Mouse (Mus musculus) layer of hippocampus, postnatal 14 days (tissue): Measurements from ENCODE around the gene Vps52. TPM values are rescaled to one million over a fixed set of nuclear protein-coding genes. Genes with fewer than 3 reads are reported as not detected.

Source experiments
- DNase-seq, 2 experiments: peaks; one replicate each; pipeline ENCODE4 v3.0.0; 2021 to 2022; ENCODE audit warnings: low spot score in 2 of 2, mixed read lengths in 1 of 2
- long read RNA-seq, 2 experiments: library from polyadenylated mRNA; stranded (forward); transcript quantifications; one replicate each; pipeline ENCODE4 v2.0.0; 2021
- total RNA-seq, 2 experiments: library from RNA; stranded (reverse); gene quantifications; 2 replicates each; pipeline ENCODE4 v1.2.3; 2021

The Vps52 gene
- total RNA-seq, result 10 to 100 TPM; 78.5 to 84.4 TPM
- long read RNA-seq, experiment 1, transcript Vps52-201 (20 exons, 3,383 nt), result major isoform, 88 of 137 reads
- long read RNA-seq, experiment 1, partial matches to known transcripts, result 23 of 137 reads
- long read RNA-seq, experiment 1, other reads (novel, unspliced or antisense), result 26 of 137 reads
- long read RNA-seq, experiment 2, transcript Vps52-201 (20 exons, 3,383 nt), result major isoform, 94 of 133 reads
- long read RNA-seq, experiment 2, partial matches to known transcripts, result 18 of 133 reads
- long read RNA-seq, experiment 2, other reads (novel, unspliced or antisense), result 21 of 133 reads

GRCm38 (mm10) chr17:33955555-33956214 is at the start of gene Vps52, which contains the start of gene Rps18:
Vps52 (plus strand) TSS chr17:33955812.
Rps18 (minus strand) TSS chr17:33956001.
- peak; percentile 95 to 99 for DNase-seq

- peak; percentile 55 to 61 for DNase-seq
These were observed 47.1 kb upstream of the Vps52 start for GRCm38 (mm10) chr17:33908331-33909076.

- peak; percentile 97 to 99 for DNase-seq
These were observed 46.3 kb upstream of the Vps52 start, which contains the start of gene Daxx for GRCm38 (mm10) chr17:33909077-33909868. Daxx (plus strand) TSS chr17:33909414.

GRCm38 (mm10) chr17:33909869-33910250 is 45.8 kb upstream of the Vps52 start:
- no peak for DNase-seq

- no peak for DNase-seq
These were observed 45.1 kb upstream of the Vps52 start for GRCm38 (mm10) chr17:33910346-33911051.

GRCm38 (mm10) chr17:33911052-33911812 is 44.4 kb upstream of the Vps52 start:
- DNase-seq, result no peak

- no peak for DNase-seq
These were observed 43.7 kb upstream of the Vps52 start for GRCm38 (mm10) chr17:33911813-33912414.

- no peak for DNase-seq
These were observed 42.3 kb upstream of the Vps52 start for GRCm38 (mm10) chr17:33913264-33913663.

- no peak for DNase-seq
These were observed 41.7 kb upstream of the Vps52 start for GRCm38 (mm10) chr17:33913905-33914304.

GRCm38 (mm10) chr17:33914969-33915391 is 40.6 kb upstream of the Vps52 start:
- no peak for DNase-seq

GRCm38 (mm10) chr17:33915671-33916250 is 39.9 kb upstream of the Vps52 start, which contains the start of the genes Tapbp and Zbtb22:
Tapbp (plus strand) TSS chr17:33915899.
Zbtb22 (plus strand) TSS chr17:33915904.
- DNase-seq, result peak; percentile 96 to 97

GRCm38 (mm10) chr17:33916294-33916693 is 39.3 kb upstream of the Vps52 start:
- no peak for DNase-seq

GRCm38 (mm10) chr17:33916847-33917655 is 38.6 kb upstream of the Vps52 start:
- DNase-seq, result no peak

- DNase-seq, result no peak
These were observed 37.8 kb upstream of the Vps52 start for GRCm38 (mm10) chr17:33917656-33918292.

GRCm38 (mm10) chr17:33918293-33919203 is 37.1 kb upstream of the Vps52 start:
- DNase-seq, result no peak
